Mouse (Mus musculus) activated CD4-positive, CD25-positive, alpha-beta regulatory T cell, adult 4 months (primary cell): ENCODE measurements around the gene Mycbpap. TPM values are rescaled to one million over a fixed set of nuclear protein-coding genes. Genes with fewer than 3 reads are reported as not detected.

Experiments
- ATAC-seq: one replicate; pipeline ENCODE4 v1.8.0; 2017
- polyA plus RNA-seq, 2 experiments: library from polyadenylated mRNA; unstranded; fragments of 100-300 nt; shearing (Covaris generic); gene quantifications; one replicate each; pipeline ENCODE4 v1.2.1; 2017

Gene Mycbpap
- polyA plus RNA-seq, 2 experiments from 2014 or later: not detected

DNA sequence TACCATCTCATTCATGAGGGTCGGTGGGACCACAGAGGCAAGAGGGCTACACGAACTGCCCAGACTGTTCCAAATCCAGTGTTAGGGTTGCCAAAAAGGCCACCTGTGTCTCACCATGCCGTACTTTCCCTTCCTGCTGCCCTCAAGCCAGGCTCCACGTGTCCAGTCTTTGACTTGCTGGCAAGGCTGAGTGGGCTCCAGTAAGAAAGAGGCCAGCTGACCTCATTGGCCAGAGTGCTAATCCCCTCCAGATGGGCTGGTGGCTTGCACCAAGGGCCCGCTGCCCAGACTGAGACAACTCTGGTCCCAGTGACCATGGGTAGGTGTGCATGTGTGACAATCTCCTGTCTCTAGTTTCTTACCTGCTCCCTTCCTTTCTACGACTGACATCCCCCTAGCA is 43.9 kb downstream of the Mycbpap start:
- no peak for ATAC-seq

DNA sequence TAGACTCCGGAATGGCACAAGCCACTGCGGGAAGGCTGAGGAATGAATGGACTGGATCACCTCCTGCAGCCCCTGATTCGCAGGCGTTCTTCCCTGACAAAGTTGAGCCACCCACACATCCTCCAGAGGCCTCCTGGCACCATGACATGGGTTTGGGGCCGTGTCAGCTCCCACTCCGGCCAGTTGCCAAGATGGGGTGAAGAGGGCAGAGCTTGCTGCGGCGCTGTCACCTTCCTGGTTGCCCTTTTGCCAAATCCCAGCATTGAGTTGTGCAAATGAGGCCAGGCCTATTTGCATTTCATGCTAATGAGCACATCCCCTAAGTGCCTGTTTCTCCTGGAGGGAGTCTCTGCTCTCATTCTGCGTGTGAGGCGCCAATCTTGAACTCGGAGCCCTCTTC is 45.8 kb downstream of the Mycbpap start:
- no peak for ATAC-seq

DNA sequence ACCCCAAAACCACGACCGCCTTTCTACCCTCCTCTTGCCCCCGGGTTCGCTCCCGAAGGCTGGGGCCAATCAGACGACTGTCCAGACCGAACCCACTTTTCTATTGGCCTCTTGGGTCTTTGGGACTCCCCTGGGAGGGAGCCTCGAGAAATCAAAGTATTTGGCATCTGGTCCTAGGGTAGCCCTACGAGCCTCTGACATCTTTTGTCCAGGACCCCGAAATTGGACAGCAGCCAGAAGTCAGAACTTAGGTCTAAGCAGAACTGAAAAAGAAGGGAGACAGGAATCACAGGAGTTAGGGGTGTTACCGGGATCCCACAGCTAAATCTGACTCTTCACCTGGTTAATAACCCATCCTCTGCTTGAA is 47.0 kb downstream of the Mycbpap start:
- no peak for ATAC-seq

DNA sequence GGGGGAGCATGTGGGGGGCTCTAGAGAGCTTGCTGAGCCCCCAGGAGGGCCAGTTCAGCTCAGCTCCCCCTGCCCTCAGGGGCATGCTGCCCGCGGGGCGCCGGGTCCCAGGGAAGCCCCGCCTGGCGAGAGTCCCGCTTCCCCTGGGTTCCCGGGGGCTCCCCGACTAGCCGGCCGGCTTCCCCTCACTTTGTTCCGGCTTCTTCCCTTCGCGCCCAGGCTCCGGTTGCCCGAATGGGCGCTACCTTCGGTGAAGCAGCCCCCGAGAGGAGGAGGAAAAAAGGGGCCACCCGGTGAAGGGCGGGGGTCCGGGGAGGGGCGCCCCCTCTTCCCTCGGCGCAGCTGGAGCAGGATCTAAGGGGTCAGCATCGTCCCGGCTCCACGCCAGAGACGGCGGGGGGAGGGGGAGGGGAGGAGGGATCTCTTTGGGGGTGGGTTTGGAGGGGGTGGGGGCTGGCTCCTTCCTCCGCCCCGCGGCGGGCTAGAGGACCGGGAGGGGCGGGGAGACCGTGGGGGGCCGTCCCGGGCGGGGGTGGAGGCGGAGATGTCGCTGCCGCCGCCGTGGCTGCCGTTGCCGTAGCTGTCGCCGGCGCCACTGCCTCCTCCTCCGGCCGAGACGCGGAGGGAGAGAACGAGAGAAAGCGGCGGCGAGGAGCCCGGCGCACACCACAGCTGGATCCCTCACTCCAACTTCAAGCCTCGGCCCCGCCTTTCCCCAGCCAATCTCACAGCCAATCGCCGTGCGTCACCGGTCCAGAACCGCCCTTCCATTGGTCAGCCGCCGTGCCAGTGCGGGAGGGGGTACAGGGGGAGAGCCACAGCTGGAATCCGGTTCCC is 47.6 kb downstream of the Mycbpap start, which contains the start of gene Cacna1g:
Gene Cacna1g, minus strand, starts transcription at position 492 of the 837 bp plus-strand sequence.
- peak; percentile 79 for ATAC-seq

DNA sequence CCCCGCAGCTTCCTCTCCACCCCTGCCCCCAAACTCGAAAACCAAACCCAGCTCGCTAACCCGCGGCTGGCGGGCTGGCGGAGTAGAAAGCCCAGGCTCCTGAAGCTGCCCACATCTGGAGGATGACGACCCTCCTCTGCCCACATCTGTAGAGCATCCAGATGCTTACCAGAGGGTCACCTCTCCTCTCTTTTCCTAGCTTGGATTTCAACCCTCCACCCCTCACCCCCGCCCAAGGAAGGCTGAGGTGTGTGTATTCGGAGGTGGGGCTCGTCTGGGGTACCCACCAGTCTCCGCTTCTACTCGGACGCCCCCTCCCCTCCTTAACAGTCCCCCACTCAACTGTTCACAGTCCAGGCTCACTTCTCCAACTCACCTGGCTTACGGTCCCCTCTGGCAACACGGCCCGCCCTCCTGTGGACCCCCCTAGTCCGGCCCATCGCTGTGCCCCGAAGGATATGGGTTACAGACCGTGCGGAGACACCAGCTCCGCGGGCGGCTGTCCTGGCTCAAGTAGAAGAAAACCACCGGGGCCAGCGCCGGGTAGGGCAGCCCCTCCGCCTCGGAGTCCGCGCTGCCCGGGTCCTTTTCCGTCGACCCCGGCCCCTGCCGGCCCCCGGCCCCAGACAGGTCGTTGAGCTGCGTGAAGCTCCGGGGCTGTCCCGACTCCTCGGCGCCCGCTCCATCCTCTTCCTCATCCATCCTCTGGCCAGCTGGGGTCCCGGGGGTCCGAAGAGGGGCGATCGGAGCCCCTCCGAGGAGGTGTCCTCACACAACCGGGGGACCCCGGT is 48.4 kb downstream of the Mycbpap start:
- ATAC-seq: no peak

DNA sequence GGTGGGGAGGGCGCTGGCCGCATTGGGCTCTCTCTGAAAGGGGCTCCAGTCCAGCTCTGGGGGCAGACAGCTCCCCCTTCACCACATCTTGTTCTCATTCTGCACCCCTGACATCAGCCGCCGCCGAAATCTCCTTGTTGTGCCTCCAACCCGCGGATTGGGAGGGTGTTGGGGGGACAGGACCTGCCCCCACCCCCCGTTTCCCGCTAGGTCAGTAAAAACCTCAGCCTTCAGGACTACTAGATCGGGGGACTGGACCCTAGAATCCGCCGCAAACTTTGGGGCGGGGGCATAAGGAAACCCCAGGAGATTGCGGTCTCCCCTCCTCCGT is 49.0 kb downstream of the Mycbpap start:
- no peak for ATAC-seq

DNA sequence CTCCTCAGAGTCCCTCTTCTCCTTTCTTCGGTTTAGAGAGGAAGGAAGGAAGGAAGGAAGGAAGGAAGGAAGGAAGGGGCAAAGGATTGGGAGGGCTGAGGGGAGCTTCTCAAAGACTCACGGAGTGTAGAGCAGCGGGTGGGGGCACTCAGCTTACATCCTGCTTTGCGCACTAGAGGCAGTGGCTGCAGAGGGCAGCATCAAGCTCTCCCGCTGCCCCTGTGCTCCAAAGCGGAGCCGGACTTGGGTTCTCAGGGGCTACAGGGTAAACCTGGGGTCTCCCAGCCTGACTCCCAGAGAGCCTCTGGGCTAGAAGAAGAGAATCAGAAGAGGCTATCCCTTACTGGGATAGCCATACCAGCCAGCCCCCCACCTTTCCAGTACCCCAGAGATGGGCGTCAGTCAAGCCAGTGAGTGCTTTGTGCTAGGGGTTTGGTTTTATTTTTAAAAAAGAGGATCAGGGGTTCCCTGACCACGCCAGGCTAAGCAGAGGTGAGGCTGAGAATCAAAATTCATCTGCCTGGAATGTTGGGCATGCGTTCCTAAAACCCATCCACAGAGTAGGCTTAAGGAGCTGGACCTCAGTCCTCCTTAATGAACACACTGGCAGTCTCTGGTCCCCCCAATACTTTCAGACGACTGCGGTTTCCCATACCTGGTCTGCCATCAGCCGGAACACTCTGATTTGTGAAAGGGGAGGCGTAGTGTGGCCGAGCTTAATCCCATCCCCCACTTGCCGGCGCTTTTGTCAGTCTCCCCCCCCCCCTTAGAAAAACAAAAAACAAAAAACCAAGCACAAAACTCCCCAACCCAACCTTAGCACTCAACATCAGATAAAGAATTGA is 49.6 kb downstream of the Mycbpap start:
- ATAC-seq: no peak

DNA sequence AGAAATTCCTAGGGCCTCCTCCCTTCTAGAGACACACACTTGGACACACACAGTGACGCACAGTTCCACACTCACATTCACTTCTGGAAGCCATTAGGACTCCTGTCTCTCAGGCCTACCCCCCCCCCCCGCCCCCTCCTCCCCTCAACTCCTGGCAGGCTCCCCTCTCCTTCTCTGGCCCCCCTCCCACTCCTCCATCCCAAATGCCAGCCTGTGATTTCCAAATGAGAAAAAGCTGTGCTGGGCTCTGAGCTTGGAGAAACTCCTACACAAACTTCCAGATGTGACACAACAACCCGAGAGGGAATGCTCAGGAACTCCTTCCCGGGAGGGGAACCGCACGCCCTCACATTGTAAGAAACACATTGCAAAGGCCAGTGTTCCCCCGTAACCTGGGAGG is 51.2 kb downstream of the Mycbpap start:
- no peak for ATAC-seq

DNA sequence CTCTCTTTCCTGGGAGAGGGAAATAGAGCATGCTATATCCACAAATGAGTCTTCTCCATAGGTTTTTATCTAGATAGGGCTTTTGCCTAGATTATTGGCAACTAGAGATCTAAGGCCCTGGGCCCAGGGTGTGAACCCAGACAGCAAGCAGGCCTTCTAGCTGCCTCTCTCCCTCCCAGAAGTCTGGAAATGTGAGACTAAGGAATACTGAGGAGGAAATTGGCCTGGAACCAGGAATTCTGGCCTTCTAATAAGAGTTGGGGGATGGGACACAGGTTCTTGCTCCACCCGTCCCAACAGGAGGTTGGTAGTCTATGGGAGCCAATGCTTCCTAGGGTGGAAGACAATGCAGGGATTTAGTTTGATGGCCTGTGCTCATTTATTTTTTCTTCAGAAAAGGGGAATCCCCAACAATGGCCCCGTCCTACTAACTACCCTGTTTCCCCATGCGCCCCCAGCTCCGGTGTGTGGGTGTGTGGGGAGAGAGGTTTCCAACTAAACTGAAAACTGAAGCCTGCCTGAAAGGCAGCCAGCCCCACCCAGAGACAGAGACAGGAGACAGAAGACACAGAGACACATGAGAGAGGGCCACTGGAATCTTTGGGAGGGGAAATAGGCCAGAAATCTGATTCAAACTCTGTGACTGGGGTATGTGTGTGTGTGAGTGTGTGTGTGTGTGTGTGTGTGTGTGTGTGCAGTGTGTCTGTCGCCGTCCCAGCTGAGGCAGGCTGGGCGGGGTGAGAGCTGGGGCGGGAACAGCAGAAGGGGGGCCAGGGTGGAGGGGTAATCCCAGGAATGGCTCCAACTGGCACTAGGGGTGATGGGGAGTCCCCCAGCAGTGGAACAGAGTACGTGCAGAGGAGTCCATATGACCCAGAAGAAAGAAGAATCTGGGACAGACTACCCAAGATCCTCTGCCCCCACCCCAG is 52.1 kb downstream of the Mycbpap start:
- ATAC-seq: no peak

DNA sequence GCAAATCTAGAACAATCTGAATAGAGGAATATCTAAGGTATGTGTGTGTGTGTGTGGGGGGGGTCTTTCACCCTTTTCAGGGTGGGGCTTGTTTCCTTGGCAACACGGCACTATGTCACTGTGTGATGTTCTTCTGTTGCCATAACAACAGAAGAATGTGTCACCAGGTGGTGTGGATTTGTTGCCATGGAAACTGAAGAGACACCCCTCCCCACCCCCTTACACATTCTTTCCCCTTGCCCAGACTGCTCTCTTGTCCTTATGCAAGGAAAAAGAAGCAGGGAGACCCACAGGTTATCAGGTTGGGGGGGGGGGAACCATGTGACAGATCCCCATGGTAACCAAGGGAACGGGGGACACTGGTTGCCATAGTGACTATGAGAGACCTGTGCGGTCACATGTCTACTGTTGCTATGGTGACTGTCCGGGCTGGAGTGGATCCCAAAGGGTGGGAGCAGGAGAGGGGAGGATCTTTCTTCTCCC is 52.9 kb downstream of the Mycbpap start:
- ATAC-seq: no peak

DNA sequence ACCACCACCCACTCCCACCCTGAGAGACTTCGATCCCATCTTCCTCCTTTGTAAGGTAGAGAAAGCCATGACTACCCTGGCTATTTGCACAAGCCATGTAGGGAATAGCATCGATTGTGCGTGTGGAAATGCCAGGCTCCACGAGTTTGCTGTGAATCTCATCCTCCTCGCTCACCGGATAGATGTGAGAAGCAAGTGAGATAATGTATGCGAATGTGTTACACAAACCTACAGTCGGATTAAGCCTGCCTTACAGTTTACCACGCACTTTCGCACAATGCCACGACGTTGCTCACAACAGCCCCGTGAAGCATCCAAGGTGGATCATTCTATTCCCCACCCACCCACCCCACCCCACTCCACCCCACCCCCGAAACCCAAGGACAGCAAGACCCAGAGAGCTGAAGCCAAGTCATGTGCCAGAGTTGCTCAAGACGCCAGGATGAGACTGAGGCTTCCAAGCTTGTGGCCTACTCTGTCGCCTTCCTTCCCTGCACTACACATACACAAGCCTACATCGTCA is 55.1 kb downstream of the Mycbpap start:
- ATAC-seq: no peak

DNA sequence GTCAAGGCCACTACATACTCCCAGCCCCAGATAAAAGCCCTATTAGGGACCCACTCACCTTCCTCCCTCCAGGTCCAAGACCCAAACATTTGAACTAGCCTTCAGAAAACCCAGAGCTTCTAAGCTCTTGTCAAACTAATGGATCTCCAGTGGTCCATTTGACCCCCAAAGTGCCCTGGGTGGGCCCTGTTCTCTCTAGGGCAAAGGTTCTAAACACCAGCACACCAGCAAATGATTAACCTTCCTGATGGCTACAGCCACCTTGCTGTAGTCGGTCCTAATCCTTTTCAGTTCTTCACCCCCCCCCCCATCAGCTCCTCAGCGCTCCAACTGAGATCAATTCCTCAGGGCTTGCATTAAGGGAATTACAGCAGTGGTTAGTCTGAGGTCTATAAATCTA is 57.4 kb downstream of the Mycbpap start:
- ATAC-seq: no peak

DNA sequence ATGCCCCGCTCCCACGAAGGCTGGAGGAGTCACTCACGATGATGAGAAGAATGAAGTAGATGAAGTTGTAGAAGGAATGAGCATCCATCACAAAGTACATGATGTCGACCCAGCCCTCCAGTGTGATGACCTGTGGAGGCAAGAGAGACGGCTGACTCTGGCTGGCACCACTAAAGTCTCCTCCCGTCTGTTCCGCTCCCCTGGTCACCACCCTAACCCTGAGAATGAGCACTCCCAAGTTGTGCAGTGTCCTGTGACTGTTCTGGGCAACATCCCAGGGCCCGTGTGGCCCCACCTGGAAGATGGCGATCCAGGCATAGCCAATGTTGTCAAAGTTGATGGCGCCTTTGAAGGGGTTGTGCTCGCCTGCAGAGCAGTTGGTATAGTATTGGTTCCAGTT is 59.7 kb downstream of the Mycbpap start:
- ATAC-seq: no peak

DNA sequence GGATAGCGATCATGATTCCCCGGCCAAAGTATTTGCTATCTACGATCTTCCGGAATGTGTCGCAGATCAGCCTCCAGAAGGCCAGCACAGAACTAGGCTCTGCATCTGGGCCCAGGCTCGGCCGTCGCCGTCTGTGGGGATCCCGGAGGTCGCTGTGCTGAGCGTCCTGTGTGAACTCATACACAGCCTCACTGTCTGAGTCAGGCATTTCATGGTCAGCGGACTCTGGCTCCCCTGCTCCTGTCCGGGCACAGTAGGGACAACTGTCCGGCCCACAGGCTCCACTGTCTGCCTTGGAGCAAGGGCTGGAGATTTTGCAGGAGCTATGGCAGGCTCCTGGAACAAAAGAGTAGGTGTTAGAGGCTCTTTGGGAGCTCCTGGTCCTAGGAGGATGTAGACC is 64.5 kb downstream of the Mycbpap start:
- ATAC-seq: no peak

DNA sequence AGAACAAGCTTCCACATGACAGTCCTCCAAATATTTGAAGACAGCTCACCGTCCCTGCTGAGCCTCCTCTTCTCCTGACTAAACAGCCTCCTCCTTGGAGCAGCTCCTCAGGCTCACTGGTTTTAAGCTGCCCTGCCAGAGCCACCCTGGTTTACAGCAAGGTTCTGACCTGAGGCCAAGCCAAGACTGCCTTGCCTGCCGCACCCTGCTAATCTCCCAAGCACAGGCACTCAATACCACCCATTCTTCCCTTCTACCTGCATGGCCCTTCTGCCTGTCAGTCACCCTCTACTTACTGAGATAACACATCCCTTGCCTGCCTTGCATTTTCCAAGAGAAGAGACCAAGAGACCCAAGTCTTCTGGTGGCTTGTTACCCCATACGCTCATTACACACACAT is 65.2 kb downstream of the Mycbpap start:
- ATAC-seq: no peak

DNA sequence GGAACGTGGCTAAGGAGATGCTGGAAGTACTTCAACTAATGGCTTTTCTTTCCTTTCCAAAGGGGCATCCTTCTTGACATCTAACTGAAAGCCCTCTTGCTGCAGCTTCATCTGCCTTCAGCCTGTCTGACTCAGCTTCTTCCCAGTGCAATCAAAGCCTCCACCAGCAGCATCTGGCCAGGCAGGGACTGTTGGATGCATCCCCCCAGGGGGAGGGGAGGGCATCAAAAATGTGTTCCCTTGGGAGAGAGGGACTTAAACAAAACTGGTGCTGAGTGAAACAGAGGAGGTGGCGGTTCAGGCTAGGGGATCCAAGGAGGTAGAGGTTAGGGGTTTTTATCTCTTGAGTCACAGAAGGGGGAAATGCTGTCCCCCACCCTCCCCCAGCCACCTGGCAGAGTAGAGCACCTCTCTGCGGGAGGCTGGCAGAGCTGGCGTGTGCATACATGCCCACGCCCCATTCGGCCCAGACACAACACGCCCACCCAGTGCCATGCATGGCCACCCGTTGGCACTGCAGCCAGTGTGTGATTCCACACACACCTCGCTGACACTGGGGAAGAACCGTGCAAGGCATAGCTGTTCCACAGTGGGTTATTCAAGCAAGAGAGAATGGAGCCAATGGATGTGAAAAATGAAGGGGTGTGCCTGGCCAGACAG is 66.3 kb downstream of the Mycbpap start:
- ATAC-seq: no peak

DNA sequence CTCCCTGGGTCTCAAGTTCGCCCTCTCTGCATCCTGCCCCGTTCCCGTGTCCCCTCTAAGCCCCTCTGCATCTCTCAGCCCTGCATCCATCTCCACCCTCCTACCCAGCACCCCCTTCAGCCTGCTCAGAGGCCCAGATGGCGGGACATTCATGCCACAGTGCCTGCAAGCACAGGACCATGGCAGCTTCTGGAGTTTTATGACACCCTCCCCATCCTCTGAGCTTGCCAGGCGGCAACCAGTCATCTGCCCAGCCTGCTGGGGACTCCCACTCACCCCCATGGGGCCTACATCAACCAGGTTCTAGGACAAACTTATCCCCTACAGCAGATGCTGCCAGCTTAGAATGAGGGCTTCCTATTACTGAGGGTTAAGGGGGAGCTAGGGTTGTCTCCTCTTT is 66.8 kb downstream of the Mycbpap start:
- ATAC-seq: no peak
